Mouse (Mus musculus): ENCODE measurements at regions not wholly inside any gene's neighbourhood (a gene's known extent, or its start where the extent isn't known, plus 50 kb on each side); places are given as distances from the start of the nearest gene placed in this dataset.

- no peak overlapping the region for H3K27ac ChIP-seq (replicated peaks)
Observed at GRCm38 (mm10) chr5:73729646-73730045, 78.5 kb downstream of the Spata18 start.

DNA sequence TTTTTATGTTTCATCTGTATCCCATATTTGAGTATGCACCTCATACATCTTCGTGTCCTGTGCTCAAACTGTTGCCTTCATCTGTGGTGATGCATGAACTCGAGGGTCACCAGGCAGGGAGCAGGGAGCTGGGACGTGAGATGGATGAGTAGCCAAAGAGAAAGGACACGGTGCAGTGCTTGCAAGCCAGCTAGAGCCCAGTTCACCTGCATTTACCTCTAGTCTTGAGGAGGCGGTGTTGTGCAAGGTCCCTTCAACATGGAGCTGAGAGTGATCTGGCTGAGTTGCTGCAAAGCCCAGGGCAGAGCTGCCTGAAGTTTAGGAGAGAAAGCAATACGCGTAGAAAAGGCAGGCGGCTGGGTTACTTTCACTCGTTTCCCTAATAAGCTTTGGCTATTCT lies 80.2 kb downstream of the Spata18 start:
- Histone ChIP-seq H3K9ac (no peak overlapping the region), H3K4me1 (peaks cover 6% of the 10 kb centered on the region; the same call in 1 of the 2 replicates), H3K27me3 (no peaks in the 10 kb centered on the region), H3K4me2 (replicated peaks) (no peak overlapping the region), H3K27ac (replicated peaks) (no peak overlapping the region), H3K9me3 (replicated peaks) (no peaks in the 10 kb centered on the region), H3K4me3 (replicated peaks) (no peak overlapping the region), H3K36me3 (no peaks in the 10 kb centered on the region)
- ATAC-seq (ENCODE audit: insufficient number of reproducible peaks, low FRiP score, low TSS enrichment, low read depth) = no peak
- 62% methylated on average over 9 of the region's 9 CpGs for WGBS

More at GRCm38 (mm10) chr5:73729646-73730045, 78.5 kb downstream of the Spata18 start:
- Histone ChIP-seq H3K4me2 (replicated peaks) (no peak overlapping the region), H3K4me3 (replicated peaks) (no peak overlapping the region), H3K27me3 (no peaks in the 10 kb centered on the region), H3K9ac (no peak overlapping the region), H3K36me3 (no peaks in the 10 kb centered on the region), H3K9me3 (replicated peaks) (no peaks in the 10 kb centered on the region), H3K4me1 (peaks cover 6% of the 10 kb centered on the region; the same call in 1 of the 2 replicates)
- ATAC-seq (ENCODE audit: insufficient number of reproducible peaks, low FRiP score, low TSS enrichment, low read depth) = no peak
- whole genome bisulfite sequencing = 76% methylated on average over 13 of the region's 13 CpGs

DNA sequence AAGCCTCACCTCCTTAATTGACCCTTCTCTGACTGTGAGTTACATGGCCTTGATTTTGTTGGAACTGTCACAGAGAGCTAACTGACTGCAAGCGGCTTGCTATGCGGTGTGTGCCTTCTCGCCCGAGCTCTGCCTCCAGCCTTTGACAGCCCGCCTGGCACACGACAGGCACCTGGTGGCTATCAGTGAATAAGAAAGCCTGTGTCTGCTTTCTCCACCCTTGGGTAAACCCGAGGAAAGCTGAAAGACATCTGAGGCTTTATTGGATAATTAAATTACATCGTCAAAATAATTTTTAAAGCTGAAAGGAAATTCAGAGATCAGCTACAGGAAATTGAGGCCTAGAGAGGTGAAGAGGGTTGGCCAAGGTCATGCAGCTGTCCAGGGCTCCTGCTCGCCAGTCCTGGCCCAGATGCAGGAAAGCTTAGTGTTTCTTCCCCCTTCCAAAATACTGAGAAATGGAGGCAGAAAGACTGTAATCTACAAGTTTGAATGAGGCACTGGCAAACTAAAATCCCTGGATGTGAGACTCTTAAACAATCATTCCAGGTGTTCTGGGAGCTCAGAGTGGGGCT lies 80.9 kb downstream of the Spata18 start:
- no peaks in the 10 kb centered on the region for H3K36me3 ChIP-seq
- no peaks in the 10 kb centered on the region for H3K27me3 ChIP-seq
- H3K9ac ChIP-seq = no peak overlapping the region
- no peak overlapping the region for H3K4me2 ChIP-seq (replicated peaks)
- H3K4me1 ChIP-seq = peaks cover 6% of the 10 kb centered on the region; the same call in 1 of the 2 replicates
- WGBS = 37% methylated on average over 9 of the region's 9 CpGs
- H3K9me3 ChIP-seq (replicated peaks) = no peaks in the 10 kb centered on the region
- no peak overlapping the region for H3K4me3 ChIP-seq (replicated peaks)
- no peak overlapping the region for H3K27ac ChIP-seq (replicated peaks)
- no peak for ATAC-seq (ENCODE audit: insufficient number of reproducible peaks, low FRiP score, low TSS enrichment, low read depth)

GRCm38 (mm10) chr5:73740766-73741165 lies 89.6 kb downstream of the Spata18 start:
- Histone ChIP-seq H3K36me3 (no peaks in the 10 kb centered on the region), H3K27me3 (no peaks in the 10 kb centered on the region), H3K9me3 (replicated peaks) (no peaks in the 10 kb centered on the region), H3K9ac (no peak overlapping the region), H3K27ac (replicated peaks) (no peak overlapping the region), H3K4me3 (replicated peaks) (no peak overlapping the region), H3K4me2 (replicated peaks) (no peak overlapping the region), H3K4me1 (0 out of 2 replicates have a peak, but pooled peaks cover 3% of the 10 kb centered on the region)
- no peak for ATAC-seq (ENCODE audit: insufficient number of reproducible peaks, low FRiP score, low TSS enrichment, low read depth)
- 38% methylated on average over 3 of the region's 3 CpGs for WGBS

GRCm38 (mm10) chr5:73741441-73741840 lies 90.3 kb downstream of the Spata18 start:
- H3K4me1 ChIP-seq = 0 out of 2 replicates have a peak, but pooled peaks cover 3% of the 10 kb centered on the region
- H3K4me3 ChIP-seq (replicated peaks) = no peak overlapping the region
- ATAC-seq (ENCODE audit: insufficient number of reproducible peaks, low FRiP score, low TSS enrichment, low read depth) = no peak
- H3K27me3 ChIP-seq = no peaks in the 10 kb centered on the region
- 50% methylated on average over 11 of the region's 11 CpGs for WGBS
- no peak overlapping the region for H3K9ac ChIP-seq
- no peaks in the 10 kb centered on the region for H3K9me3 ChIP-seq (replicated peaks)
- peak overlapping the region; percentile 28; the same call in 1 of the 2 replicates for H3K27ac ChIP-seq (replicated peaks)
- no peaks in the 10 kb centered on the region for H3K36me3 ChIP-seq
- H3K4me2 ChIP-seq (replicated peaks) = no peak overlapping the region

GRCm38 (mm10) chr5:73743953-73744352 lies 92.8 kb downstream of the Spata18 start:
- H3K9ac ChIP-seq = no peak overlapping the region
- no peaks in the 10 kb centered on the region for H3K36me3 ChIP-seq
- no peaks in the 10 kb centered on the region for H3K9me3 ChIP-seq (replicated peaks)
- 93% methylated on average over 1 of the region's 1 CpGs for WGBS
- no peak overlapping the region for H3K4me3 ChIP-seq (replicated peaks)
- no peak overlapping the region for H3K4me2 ChIP-seq (replicated peaks)
- no peak for ATAC-seq (ENCODE audit: insufficient number of reproducible peaks, low FRiP score, low TSS enrichment, low read depth)
- no peaks in the 10 kb centered on the region for H3K27me3 ChIP-seq
- no peak overlapping the region for H3K27ac ChIP-seq (replicated peaks)
- H3K4me1 ChIP-seq = 0 out of 2 replicates have a peak, but pooled peaks cover 3% of the 10 kb centered on the region

DNA sequence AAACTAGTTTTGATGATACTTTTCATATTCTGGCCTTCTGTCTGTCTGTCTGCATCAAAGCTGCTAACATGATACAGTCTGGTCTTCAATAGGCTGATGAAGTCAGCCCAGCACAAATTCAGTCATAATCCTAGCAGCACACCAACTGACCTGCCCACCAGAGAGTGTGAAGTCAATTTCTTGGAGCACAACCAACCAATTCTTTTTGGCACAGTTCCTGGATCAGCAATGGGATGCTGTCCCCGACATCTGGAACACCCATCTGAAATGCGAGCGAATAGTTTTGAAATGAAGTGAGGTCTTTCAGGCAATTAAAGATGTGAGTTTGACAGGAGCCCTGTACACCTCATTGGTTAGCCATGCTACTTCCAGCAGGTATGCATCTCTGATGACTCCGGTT lies 98.6 kb downstream of the Spata18 start:
- Histone ChIP-seq H3K9ac (no peak overlapping the region), H3K36me3 (no peaks in the 10 kb centered on the region), H3K9me3 (replicated peaks) (no peaks in the 10 kb centered on the region), H3K27me3 (no peaks in the 10 kb centered on the region), H3K4me1 (peaks cover 7% of the 10 kb centered on the region; the same call in 1 of the 2 replicates), H3K4me2 (replicated peaks) (no peak overlapping the region), H3K27ac (replicated peaks) (no peak overlapping the region), H3K4me3 (replicated peaks) (no peak overlapping the region)
- 49% methylated on average over 4 of the region's 4 CpGs for WGBS
- ATAC-seq (ENCODE audit: insufficient number of reproducible peaks, low FRiP score, low TSS enrichment, low read depth) = no peak

DNA sequence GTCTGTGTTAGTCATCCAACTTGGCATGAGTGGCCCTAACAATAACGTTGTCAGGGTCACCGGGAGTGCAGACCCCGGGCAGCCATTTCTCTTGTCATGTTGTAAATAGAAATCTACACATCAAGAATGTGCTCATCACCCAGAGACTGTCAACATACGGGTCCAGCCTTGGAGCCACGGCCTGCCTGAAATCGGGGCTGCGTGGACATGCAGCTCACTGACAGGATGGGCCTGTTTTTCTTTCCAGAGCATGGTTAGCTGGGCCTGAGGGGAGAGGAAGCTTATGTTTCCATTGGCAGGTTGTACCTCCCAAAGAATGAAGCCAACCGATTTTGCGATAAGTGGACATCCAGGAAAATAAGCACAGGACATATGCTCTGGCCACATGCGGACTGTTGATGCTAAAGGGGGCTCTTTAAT lies 101.1 kb downstream of the Spata18 start:
- H3K4me1 ChIP-seq = peaks cover 9% of the 10 kb centered on the region
- H3K36me3 ChIP-seq = no peaks in the 10 kb centered on the region
- 78% methylated on average over 10 of the region's 10 CpGs for WGBS
- no peak overlapping the region for H3K27ac ChIP-seq (replicated peaks)
- H3K4me3 ChIP-seq (replicated peaks) = no peak overlapping the region
- H3K9ac ChIP-seq = no peak overlapping the region
- H3K4me2 ChIP-seq (replicated peaks) = no peak overlapping the region
- H3K27me3 ChIP-seq = no peaks in the 10 kb centered on the region
- no peak for ATAC-seq (ENCODE audit: insufficient number of reproducible peaks, low FRiP score, low TSS enrichment, low read depth)
- H3K9me3 ChIP-seq (replicated peaks) = no peaks in the 10 kb centered on the region

DNA sequence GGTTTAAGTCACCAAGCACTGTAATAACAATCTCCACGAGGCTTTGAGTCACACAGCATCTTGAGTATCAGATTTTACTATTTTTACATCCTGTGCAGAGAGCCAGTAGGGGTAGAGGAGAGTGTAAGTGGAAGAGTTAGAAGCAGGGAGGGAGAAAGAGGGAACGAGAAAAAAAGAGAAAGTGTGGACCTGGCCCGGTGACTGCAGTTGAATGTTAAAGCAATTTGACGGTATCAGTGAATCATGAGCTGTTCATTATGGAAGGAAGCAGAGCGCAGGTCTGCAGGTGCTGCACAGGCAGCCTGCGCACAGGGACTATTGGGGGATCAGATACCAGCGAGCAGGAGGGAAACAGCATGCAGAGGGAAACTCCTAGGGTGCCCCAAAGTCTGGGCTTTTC lies 102.6 kb downstream of the Spata18 start:
- Histone ChIP-seq H3K4me3 (replicated peaks) (no peak overlapping the region), H3K36me3 (no peaks in the 10 kb centered on the region), H3K27ac (replicated peaks) (no peak overlapping the region), H3K4me1 (peaks cover 9% of the 10 kb centered on the region), H3K4me2 (replicated peaks) (no peak overlapping the region), H3K9ac (no peak overlapping the region), H3K27me3 (no peaks in the 10 kb centered on the region), H3K9me3 (replicated peaks) (no peaks in the 10 kb centered on the region)
- WGBS = 37% methylated on average over 7 of the region's 7 CpGs
- ATAC-seq (ENCODE audit: insufficient number of reproducible peaks, low FRiP score, low TSS enrichment, low read depth) = no peak

DNA sequence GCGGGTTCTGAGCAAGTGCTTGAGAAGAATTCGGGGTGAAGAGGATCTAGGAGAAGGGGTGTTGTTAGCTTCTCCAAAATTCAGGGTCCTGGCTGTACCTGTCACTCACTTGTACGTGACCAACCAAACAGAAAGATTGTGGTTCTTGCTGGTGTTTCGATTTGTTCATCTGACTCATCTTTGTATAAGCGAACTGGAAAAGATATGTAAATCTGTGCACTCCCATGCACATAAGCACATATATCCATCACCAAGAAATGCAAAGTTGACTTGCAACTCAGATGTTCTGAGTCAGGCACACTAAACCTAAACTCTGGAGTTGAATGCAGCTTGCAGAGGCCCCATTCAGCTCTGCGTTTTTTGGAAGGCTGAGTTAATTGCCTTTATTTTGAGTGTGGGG lies 107.4 kb downstream of the Spata18 start:
- no peak overlapping the region for H3K4me2 ChIP-seq (replicated peaks)
- no peaks in the 10 kb centered on the region; the same call in 1 of the 2 replicates for H3K27me3 ChIP-seq
- 84% methylated on average over 6 of the region's 6 CpGs for WGBS
- no peaks in the 10 kb centered on the region for H3K36me3 ChIP-seq
- H3K9me3 ChIP-seq (replicated peaks) = no peaks in the 10 kb centered on the region
- no peak for ATAC-seq (ENCODE audit: insufficient number of reproducible peaks, low FRiP score, low TSS enrichment, low read depth)
- no peak overlapping the region for H3K4me3 ChIP-seq (replicated peaks)
- H3K27ac ChIP-seq (replicated peaks) = no peak overlapping the region
- peaks cover 18% of the 10 kb centered on the region for H3K4me1 ChIP-seq
- no peak overlapping the region for H3K9ac ChIP-seq

DNA sequence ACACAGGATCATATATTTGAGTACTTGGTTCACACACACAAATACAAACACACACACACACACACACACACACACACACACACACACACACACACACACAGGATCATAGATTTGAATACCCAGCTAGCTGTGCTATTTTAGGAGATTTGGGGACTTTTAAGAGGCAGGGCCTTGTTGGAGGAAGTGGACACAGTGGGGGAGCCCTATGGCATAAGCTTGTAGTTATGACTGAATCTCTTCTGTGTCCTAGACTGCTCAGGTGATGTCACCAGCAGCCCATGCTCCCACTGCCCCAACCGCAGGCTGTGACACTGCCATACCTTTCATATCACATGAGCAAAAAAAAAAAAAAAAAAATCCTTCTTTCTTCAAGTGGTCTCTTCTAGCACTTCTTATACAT lies 110.1 kb downstream of the Spata18 start:
- Histone ChIP-seq H3K36me3 (no peaks in the 10 kb centered on the region), H3K4me1 (peaks cover 9% of the 10 kb centered on the region; the same call in 1 of the 2 replicates), H3K4me3 (replicated peaks) (no peak overlapping the region), H3K9ac (no peak overlapping the region), H3K27me3 (no peaks in the 10 kb centered on the region; the same call in 1 of the 2 replicates), H3K9me3 (replicated peaks) (no peaks in the 10 kb centered on the region), H3K27ac (replicated peaks) (peak overlapping the region; percentile 68; the same call in 1 of the 2 replicates), H3K4me2 (replicated peaks) (no peak overlapping the region)
- no peak for ATAC-seq (ENCODE audit: insufficient number of reproducible peaks, low FRiP score, low TSS enrichment, low read depth)
- WGBS = 69% methylated on average over 1 of the region's 1 CpGs

DNA sequence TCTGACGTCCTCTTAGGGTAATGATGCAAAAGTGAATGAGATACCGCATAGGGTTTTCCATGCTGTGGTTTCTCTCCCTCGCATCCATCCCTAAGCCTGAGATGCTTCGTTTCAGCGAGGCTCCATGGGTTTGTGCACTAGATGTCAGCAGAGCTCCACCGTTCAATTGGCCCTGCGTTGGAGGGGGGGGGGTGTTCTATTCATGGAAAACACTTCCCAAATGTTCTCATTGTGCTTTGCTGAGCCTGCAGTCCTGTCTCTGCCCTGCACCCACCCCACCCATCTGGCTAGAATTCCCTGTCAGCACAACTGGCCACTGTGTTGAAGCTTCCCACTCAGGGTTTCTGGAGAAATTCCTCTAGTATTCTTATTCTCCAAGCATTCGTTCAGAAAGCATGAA lies 110.5 kb downstream of the Spata18 start:
- H3K9ac ChIP-seq = no peak overlapping the region
- H3K27ac ChIP-seq (replicated peaks) = peak overlapping the region; percentile 68
- no peaks in the 10 kb centered on the region for H3K36me3 ChIP-seq
- peak; percentile 94 for ATAC-seq (ENCODE audit: insufficient number of reproducible peaks, low FRiP score, low TSS enrichment, low read depth)
- H3K4me1 ChIP-seq = peaks cover 9% of the 10 kb centered on the region; the same call in 1 of the 2 replicates
- 11% methylated on average over 8 of the region's 8 CpGs for WGBS
- H3K27me3 ChIP-seq = no peaks in the 10 kb centered on the region; the same call in 1 of the 2 replicates
- H3K9me3 ChIP-seq (replicated peaks) = no peaks in the 10 kb centered on the region
- H3K4me2 ChIP-seq (replicated peaks) = no peak overlapping the region
- H3K4me3 ChIP-seq (replicated peaks) = no peak overlapping the region
